Mouse (Mus musculus) hindbrain, embryonic 16.5 days (tissue): Measurements from ENCODE around the gene Ppp2r2c. TPM values are rescaled to one million over a fixed set of nuclear protein-coding genes. Genes with fewer than 3 reads are reported as not detected.

Source experiments
- ATAC-seq: fragments of 200-750 bp; cut with Nextera tagmentation; 2 replicates; pipeline ENCODE4 v1.8.0; 2017; ENCODE audit warnings: moderate TSS enrichment, moderate library complexity
- H3K27ac ChIP-seq: fragments of 300-500 bp; sonication (generic); 2 replicates; pipeline ENCODE4 v1.5.1; 2014; ENCODE audit warnings: low read depth, mild to moderate bottlenecking, control low read depth, low read length, moderate library complexity
- H3K27me3 ChIP-seq: fragments of 300-500 bp; sonication (generic); replicated peaks from 2 replicates; pipeline ENCODE4 v1.6.1; 2014; ENCODE audit warnings: low read length; ENCODE audit not compliant: control insufficient read depth, insufficient read depth
- H3K36me3 ChIP-seq: fragments of 300-500 bp; sonication (generic); 2 replicates; pipeline ENCODE4 v1.6.1; 2014; ENCODE audit warnings: mild to moderate bottlenecking, low read length, moderate library complexity, mixed read lengths; ENCODE audit not compliant: control insufficient read depth, insufficient read depth
- H3K4me1 ChIP-seq: fragments of 300-500 bp; sonication (generic); 2 replicates; pipeline ENCODE4 v1.6.1; 2014; ENCODE audit warnings: low read depth, low read length; ENCODE audit not compliant: control insufficient read depth, insufficient read depth
- H3K4me2 ChIP-seq: fragments of 300-500 bp; sonication (generic); 2 replicates; pipeline ENCODE4 v1.6.1; 2014; ENCODE audit warnings: mild to moderate bottlenecking, low read length, control low read depth, moderate library complexity
- H3K4me3 ChIP-seq: fragments of 300-500 bp; sonication (generic); 2 replicates; pipeline ENCODE4 v1.5.1; 2014; ENCODE audit warnings: mild to moderate bottlenecking, low read length, control low read depth, moderate library complexity
- H3K9ac ChIP-seq: fragments of 300-500 bp; sonication (generic); 2 replicates; pipeline ENCODE4 v1.6.1; 2014; ENCODE audit warnings: low read depth, mild to moderate bottlenecking, control low read depth, low read length, moderate library complexity
- H3K9me3 ChIP-seq: fragments of 300-500 bp; sonication (generic); 2 replicates; pipeline ENCODE4 v1.6.1; 2014; ENCODE audit warnings: mild to moderate bottlenecking, low read length, moderate library complexity; ENCODE audit not compliant: control insufficient read depth
- WGBS: fragments of 180-500 bp; shearing (Covaris S2); extraction: QIAGEN DNeasy Blood & Tissue Kit; methylation state at CpG from one replicate; pipeline ENCODE4 v1.1.7; 2014; 5-methylcytosine and 5-hydroxymethylcytosine counted together
- polyA plus RNA-seq: library from polyadenylated mRNA; unstranded; fragments of >200 nt; fragmentation: Nextera tagmentation; extraction: Ambion mirVana; gene quantifications from 2 replicates; pipeline ENCODE4 v1.2.1, GENCODE M21; 2015

The Ppp2r2c gene
- polyA plus RNA-seq, 1 experiment from 2014 or later: 52.4 TPM

DNA sequence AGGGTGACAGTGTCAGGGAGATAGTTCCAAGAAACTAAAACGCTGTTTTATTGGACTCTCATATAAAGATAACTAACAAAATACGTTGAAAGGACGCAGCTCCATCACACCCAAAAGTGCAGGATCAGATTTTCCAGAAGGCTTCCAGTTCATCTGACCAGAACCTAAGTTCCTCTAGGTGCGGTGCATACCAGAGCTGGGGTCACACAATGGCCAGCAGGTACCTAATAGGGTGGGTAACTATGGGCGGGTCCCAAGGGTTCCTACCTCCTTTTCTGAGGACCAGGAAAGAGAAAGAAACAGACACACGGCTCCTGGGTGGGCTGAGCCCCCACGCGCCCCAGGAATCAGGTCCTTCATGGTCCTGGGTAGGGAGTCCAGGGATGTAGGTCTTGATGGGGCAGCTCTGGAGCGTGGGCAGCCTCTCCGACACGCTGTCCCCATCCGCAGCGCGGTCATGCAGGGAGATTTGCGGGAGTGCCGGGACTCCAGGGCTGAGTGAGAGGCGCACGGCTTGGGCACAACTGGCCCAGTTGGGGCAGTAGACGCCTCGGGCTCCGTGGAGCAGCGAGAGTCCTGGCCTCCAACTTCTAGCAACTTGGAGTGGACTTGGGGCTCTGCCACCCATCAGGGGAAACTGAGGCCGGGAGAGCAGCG, 119.9 kb downstream of the Ppp2r2c start:
- WGBS: 13% methylated on average over 24 of the region's 24 CpGs
- no peak overlapping the region for H3K27ac ChIP-seq
- no peaks in the 10 kb centered on the region for H3K27me3 ChIP-seq

DNA sequence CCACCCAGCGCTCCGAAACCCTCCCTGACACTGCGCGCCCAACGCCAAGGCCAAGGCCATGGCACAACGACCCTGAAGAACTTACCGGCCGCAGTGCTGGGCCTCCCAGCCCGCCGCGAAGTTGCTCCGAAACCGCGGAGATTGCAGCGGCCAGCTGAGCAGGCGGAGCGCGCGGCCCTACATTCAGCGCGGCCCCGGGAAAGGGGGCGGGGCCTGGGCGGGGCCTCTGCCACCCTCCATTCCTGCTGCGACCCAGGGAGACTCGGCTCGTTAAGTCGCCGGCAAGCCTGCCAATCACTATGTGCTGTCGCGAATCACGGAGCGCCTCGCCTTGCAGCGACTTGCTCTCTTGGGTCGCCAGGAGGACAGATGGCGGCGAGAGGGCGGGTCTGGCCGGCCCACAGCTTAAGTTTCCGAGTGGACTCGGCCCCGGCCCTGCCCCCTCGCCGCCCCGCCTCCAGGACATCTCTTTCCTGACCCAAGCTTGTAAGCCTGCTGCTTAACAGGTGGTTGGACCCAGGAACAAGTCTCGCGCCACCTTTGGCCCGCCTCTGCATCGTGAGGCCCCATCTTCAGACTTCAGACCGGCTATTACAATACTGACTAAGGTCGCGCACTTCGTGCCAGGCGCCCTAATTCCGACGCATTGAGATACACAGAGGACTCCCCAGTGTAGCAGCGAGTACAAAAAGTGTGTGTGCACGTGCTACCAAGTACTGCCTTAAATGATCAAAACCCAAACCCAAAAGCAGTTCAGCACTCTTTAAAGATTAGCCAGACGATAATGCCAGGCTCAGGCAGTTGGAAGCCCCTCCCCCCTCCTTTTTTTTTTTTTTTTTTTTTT, 120.7 kb downstream of the Ppp2r2c start, which contains the start of gene Wfs1:
Wfs1 (minus strand) TSS at position 425 of the 844 bp plus-strand sequence.
- peak; percentile 98 for ATAC-seq
- Histone ChIP-seq H3K36me3 (no peaks in the 10 kb centered on the region), H3K27ac (no peak within 1 kb of the TSS), H3K4me3 (peak within 1 kb of the TSS; percentile 66), H3K9ac (peak within 1 kb of the TSS; percentile 72), H3K27me3 (no peaks in the 10 kb centered on the region), H3K4me1 (peaks cover 11% of the 10 kb centered on the region), H3K9me3 (no peaks in the 10 kb centered on the region; the same call in 1 of the 2 replicates), H3K4me2 (peak within 1 kb of the TSS; percentile 90)
- 1% methylated on average over 57 of the region's 60 CpGs for WGBS

More for the DNA sequence above, 119.9 kb downstream of the Ppp2r2c start:
- ATAC-seq: no peak; the same call in 1 of the 2 replicates
- Histone ChIP-seq H3K36me3 (no peaks in the 10 kb centered on the region), H3K4me3 (peak overlapping the region; percentile 66), H3K9me3 (no peaks in the 10 kb centered on the region; the same call in 1 of the 2 replicates), H3K9ac (peak overlapping the region; percentile 72), H3K4me2 (peak overlapping the region; percentile 90), H3K4me1 (peaks cover 11% of the 10 kb centered on the region)

DNA sequence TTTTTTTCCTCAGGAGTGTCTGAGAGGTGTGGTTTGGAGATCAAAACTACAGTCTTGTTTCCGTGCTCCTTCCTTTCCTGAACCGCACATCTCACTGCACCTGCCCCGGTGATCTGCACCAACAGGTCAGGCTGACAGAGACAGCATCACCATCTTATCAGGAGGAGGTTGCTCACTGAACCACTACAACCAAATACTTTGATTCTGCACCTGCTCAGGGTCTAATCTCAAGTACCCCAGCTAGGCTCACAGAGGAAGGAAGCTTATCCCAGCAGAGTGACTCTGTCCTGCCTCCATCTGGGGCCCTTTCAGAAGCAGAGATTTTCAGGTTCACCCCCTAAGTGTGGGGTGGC, 121.3 kb downstream of the Ppp2r2c start:
- no peak for ATAC-seq
- Histone ChIP-seq H3K4me3 (peak overlapping the region; percentile 66), H3K27ac (no peak overlapping the region), H3K4me1 (peaks cover 11% of the 10 kb centered on the region), H3K9me3 (no peaks in the 10 kb centered on the region; the same call in 1 of the 2 replicates), H3K9ac (no peak overlapping the region), H3K27me3 (no peaks in the 10 kb centered on the region), H3K4me2 (peak overlapping the region; percentile 90), H3K36me3 (no peaks in the 10 kb centered on the region)
- 9% methylated on average over 3 of the region's 3 CpGs for WGBS

DNA sequence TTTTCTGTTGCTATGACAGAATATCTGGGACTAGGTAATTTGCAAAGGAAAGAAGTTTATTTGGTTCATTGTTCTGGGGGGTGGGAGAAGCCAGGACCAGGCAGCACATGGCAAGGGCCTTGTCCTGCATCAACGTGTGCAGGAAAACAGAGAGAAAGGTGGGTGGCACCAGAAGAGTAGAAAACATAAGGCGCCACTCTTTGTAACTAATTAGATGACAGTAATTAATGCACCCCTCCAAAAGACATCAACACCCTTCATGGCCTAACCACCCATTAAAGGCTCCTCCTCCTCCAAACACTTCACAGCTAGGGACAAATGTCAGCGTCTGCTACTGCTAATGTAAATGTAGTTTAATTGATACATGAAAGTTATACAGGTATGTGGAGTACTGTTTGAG, 121.9 kb downstream of the Ppp2r2c start:
- Histone ChIP-seq H3K9ac (no peak overlapping the region), H3K36me3 (no peaks in the 10 kb centered on the region), H3K9me3 (no peaks in the 10 kb centered on the region; the same call in 1 of the 2 replicates), H3K4me2 (no peak overlapping the region), H3K4me3 (no peak overlapping the region), H3K4me1 (peaks cover 11% of the 10 kb centered on the region), H3K27ac (no peak overlapping the region), H3K27me3 (no peaks in the 10 kb centered on the region)
- 38% methylated on average over 3 of the region's 3 CpGs for WGBS
- ATAC-seq: no peak

DNA sequence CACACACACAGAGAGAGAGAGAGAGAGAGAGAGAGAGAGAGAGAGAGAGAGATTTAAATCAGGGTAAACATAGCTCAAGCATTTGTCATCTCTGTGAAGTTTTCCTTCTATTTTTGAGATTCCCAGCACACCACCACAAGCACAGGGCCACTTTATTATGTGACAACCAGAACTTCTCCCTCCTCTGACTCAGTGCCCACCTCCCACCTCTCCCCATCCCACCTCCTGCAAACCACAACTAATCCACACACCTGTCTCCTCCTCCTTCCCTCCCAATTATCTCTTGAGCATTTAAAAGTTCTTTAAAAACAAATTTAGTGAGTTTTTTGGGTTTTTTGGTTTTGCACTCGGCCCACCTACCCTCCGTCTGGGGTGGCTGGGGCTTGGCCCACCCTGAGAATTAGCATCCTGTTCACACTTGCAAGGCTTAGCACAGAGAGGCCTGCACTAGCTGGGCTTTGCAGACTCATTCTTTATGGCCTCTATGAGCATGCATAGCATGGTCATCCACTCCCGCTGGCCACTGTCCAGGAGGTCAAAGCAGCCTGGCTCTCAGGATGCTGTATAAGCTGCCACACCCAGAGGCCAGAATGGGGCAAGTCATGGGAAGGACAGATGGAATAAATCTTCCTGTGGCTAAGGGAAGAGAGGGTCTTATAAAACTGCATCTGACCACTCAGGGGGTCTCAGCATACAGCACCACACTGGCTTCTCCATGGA, 122.5 kb downstream of the Ppp2r2c start:
- no peaks in the 10 kb centered on the region for H3K36me3 ChIP-seq
- H3K4me1 ChIP-seq: peaks cover 11% of the 10 kb centered on the region
- no peak for ATAC-seq
- no peaks in the 10 kb centered on the region; the same call in 1 of the 2 replicates for H3K9me3 ChIP-seq
- no peak overlapping the region for H3K9ac ChIP-seq
- H3K4me3 ChIP-seq: no peak overlapping the region
- 82% methylated on average over 3 of the region's 3 CpGs for WGBS
- no peak overlapping the region for H3K4me2 ChIP-seq
- H3K27me3 ChIP-seq: no peaks in the 10 kb centered on the region
- H3K27ac ChIP-seq: no peak overlapping the region

DNA sequence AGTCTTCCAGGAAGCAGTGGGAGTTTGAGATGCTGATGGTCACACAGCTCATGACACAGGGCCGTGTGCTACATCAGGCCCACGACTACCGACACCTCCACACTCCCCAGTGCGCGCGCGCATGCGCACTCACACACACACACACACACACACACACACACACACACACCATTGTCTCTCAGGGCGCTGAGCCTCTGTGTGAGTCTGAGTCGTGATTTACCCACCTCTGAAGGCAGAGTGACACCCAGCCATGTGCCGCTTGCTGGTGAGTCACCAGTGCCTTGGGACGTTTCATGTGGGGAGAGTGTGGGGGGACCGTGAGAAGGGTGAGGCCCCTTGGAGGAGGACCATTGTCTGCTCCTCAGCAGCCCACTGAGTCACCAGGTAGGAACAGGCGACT, 128.1 kb downstream of the Ppp2r2c start:
- Histone ChIP-seq H3K4me2 (no peak overlapping the region), H3K9ac (no peak overlapping the region), H3K36me3 (no peaks in the 10 kb centered on the region), H3K27me3 (no peaks in the 10 kb centered on the region), H3K4me3 (no peak overlapping the region), H3K9me3 (no peaks in the 10 kb centered on the region; the same call in 1 of the 2 replicates), H3K27ac (no peak overlapping the region), H3K4me1 (no peaks in the 10 kb centered on the region)
- no peak for ATAC-seq
- WGBS: 85% methylated on average over 14 of the region's 14 CpGs

DNA sequence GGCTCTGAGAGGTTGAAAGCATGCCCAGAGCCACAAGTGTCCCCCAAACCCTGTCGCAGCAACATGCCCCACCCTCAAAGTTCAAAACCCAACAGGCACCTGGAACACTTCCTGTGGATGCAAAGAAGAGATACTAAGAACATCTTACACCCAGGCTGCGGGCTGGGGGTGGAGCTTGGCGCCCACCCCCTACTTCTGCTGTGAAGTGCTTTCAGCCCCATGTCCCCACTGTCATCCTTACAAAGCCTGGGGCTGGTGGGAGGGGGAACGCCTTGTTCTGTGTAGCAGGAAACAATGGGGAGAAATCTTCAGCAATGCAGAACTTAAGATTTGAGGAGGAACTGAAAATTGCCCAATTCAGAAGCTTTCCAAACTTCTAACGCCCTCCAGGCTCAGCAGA, 129.7 kb downstream of the Ppp2r2c start:
- Histone ChIP-seq H3K4me1 (no peaks in the 10 kb centered on the region), H3K9me3 (no peaks in the 10 kb centered on the region; the same call in 1 of the 2 replicates), H3K9ac (no peak overlapping the region), H3K4me3 (no peak overlapping the region), H3K27ac (no peak overlapping the region), H3K4me2 (no peak overlapping the region), H3K36me3 (no peaks in the 10 kb centered on the region), H3K27me3 (no peaks in the 10 kb centered on the region)
- no peak for ATAC-seq
- 39% methylated on average over 5 of the region's 5 CpGs for WGBS

DNA sequence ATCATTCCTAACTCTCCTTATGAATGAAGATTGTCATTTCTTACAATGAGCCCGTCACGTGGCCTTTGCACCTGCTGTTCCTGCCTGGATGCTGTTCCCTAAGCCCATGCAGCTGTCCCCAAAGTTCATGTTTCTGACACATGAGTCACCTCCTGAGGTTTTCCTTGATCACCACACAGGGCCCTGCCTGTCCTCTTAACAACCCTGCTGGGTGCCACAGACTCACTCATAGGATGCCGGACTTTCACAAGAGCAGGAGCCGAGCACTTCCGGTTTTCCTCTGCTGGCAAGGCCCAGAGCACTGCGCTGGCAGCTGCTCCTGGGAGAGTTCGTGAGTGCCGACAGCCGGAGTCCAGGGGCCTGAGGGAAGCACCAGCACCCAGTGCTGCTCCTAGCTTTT, 132.7 kb downstream of the Ppp2r2c start:
- Histone ChIP-seq H3K4me1 (no peaks in the 10 kb centered on the region), H3K27ac (no peak overlapping the region), H3K9ac (no peak overlapping the region), H3K36me3 (no peaks in the 10 kb centered on the region), H3K27me3 (no peaks in the 10 kb centered on the region), H3K4me2 (no peak overlapping the region), H3K4me3 (no peak overlapping the region), H3K9me3 (no peaks in the 10 kb centered on the region)
- WGBS: 89% methylated on average over 9 of the region's 9 CpGs
- ATAC-seq: no peak

DNA sequence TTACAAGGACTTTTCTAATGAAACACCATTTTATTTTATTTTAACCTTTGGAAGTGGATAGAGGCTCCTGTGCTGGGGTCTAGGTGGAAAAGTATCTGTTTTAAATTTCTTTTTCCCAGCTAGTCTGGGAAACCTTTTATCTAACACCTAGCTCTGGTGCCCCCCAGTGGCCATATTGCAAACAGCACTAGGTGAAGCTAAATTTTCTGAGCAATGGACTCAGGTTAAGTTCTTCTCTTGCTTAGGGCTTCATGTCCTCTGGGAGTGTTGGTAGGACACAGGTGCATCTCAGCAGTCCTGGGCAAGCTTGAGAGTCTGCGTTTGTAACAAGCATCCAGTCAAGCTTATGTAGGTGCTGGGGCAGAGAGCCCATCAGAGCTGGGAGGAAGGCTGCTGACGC, 133.7 kb downstream of the Ppp2r2c start:
- no peak overlapping the region for H3K27ac ChIP-seq
- 0 out of 2 replicates have a peak, but pooled peaks have one; percentile 17 for ATAC-seq
- no peaks in the 10 kb centered on the region for H3K4me1 ChIP-seq
- H3K36me3 ChIP-seq: no peaks in the 10 kb centered on the region
- no peak overlapping the region for H3K9ac ChIP-seq
- no peak overlapping the region for H3K4me3 ChIP-seq
- no peak overlapping the region for H3K4me2 ChIP-seq
- no peaks in the 10 kb centered on the region for H3K9me3 ChIP-seq
- WGBS: 51% methylated on average over 2 of the region's 2 CpGs
- H3K27me3 ChIP-seq: no peaks in the 10 kb centered on the region
